Mouse (Mus musculus) megakaryocyte-erythroid progenitor cell, adult 5-6 weeks (primary cell): ENCODE measurements around the gene Btbd9. TPM values are rescaled to one million over a fixed set of nuclear protein-coding genes. Genes with fewer than 3 reads are reported as not detected.

Source experiments
- ATAC-seq: replicated peaks from 2 replicates; pipeline ENCODE4 v1.8.0; 2016; ENCODE audit warnings: mild to moderate bottlenecking, inconsistent platforms; ENCODE audit not compliant: severe bottlenecking, poor library complexity, low FRiP score, low TSS enrichment
- total RNA-seq, 2 experiments: library from RNA; stranded (forward) in 1 of 2; stranded (reverse) in 1 of 2; fragments of 200-1000, 215-1000 nt in 1 of 2; fragments of >200 nt in 1 of 2; fragmentation: Nextera tagmentation in 1 of 2; gene quantifications; 2 replicates each; pipeline ENCODE4 v1.2.3; 2014 to 2017

Btbd9 gene
- total RNA-seq, 2 experiments from 2014 or later = 8.5 to 19.8 TPM

DNA sequence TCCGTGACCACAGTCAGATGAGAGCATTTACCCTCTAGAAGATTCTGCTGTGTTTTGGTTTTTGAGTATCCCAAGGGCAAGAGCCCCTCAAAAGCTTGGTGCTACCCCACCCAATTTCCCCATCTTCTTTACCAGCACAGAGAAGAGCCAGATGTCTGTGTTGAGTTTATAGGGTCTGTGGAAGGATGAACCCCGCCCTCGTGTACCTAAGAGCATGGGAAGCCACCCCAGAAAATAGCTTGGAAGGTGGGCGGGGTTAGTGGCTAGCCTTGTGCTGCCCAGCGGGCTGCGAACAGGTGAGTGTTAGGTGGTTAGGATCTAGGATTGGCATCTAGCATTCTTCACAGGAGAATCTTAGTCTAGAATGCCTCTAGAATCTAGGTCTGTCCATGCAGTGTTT is 389.1 kb downstream of the Btbd9 start:
- ATAC-seq = no peak

DNA sequence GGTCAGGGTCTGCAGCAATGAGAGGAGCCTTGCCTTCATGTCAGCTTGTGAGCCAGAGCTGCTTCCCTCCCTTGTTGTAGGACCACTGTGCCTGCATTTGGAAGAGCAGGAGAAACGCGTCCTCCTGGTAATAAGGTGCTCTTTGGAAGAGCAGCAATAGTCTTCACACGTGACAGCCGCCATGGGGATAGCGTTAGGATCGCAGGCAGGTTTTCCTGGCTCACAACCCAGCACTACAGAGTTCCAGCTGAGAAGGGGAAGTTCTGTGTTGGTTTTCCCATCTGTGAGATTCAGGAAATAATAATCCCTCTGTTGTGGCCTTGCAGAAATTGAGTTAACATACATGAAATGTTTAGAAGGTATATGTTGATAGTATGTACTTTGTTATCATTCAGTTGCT is 392.7 kb downstream of the Btbd9 start:
- no peak for ATAC-seq

DNA sequence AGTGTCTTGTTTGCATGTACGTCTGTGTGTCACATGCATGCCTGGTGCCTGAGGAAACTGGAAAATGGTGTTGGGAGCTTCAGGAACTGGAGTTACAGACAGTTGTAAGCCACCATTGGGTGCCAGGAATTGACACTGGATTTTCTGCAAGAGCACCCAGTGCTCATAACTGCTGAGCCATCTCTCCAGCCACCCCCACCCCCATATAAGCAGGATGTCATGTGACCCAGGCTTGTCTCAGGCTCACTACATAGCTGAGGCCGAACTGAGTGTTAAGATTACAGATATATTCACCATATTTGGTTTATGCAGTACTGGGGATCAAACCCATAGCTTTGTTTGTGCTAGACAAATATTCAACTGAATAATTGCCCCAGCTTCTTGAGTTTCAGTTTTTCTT is 394.2 kb downstream of the Btbd9 start:
- no peak for ATAC-seq

DNA sequence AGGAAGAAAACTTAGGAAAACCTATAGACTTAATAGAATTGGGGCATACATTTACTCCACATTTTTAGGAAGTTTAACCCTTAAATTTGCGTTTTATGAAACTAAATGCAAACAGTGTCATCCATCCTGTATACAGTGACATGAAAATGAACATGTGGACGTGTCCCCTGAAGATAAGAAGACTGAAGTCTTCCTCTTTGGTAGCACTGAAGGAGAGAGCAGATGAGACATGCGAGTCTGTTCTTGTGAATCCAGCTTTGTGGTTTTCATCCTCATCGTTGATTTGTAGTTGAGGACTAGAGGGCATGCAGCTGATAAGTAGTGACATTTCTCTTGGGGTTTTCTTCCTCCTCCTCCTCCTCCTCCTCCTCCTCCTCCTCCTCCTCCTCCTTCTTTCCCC is 394.7 kb downstream of the Btbd9 start:
- no peak for ATAC-seq

DNA sequence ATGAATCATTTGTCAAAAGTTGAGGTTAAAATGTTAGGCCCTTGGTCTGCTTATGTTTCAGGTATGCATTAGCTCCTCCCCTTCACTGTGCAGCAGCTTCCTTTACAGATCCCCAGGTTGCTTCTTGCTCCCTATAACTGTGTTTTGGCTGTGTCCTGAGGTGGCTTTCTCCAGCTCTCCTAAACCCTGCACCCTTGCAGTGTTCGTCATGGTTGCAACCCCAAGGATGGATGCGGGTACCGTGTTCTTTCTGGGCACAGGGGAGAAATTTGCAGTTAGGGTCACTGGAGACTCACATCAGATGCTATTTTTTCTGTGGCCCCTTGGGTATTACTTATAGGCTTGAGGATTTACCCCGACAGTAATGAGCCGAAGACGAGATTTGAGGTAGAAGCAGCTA is 396.1 kb downstream of the Btbd9 start:
- ATAC-seq = no peak

DNA sequence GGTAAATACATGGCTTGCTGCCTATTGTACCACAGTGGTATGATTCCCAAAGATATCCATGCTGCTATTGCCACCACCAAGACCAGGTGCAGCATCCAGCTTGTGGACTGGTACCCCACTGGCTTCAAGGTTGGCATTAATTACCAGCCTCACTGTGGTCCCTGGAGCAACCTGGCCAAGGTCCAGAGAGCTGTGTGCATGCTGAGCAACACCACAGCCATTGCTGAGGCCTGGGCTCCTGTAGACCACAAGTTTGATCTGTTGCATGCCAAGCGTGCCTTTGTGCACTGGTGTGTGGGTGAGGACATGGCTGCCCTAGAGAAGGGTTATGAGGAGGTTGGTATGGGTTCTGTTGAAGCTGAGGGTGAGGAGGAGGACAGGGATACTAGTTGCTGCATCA is 397.9 kb downstream of the Btbd9 start:
- no peak for ATAC-seq

DNA sequence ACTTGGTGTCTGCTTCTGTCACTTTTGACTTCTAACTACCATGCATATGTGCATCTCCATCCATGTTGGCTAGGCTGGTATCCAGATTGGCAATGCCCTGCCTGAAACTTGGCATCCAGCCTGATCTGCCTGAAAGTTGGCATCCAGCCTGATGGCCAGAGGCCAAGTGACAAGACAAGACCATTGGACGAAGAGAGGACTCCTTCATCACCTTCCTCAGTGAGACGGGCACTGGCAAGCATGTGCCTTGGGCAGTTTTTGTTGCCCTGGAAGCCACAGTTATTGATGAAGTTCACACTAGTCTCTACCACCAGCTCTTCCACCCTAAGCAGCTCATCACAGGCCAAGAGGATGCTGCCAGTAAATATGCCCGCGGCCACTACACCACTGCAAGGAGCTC is 398.9 kb downstream of the Btbd9 start:
- ATAC-seq = no peak

Other genes with a start within 250 kb of the Btbd9 start
- 49.4 and 90.6 TPM in 2 replicates for gene Dnah8, start 47.9 kb upstream of the Btbd9 start, total RNA-seq (2014; fragmentation: Nextera tagmentation)
- 23.5 and 54.2 TPM in 2 replicates for gene Dnah8, start 47.9 kb upstream of the Btbd9 start, total RNA-seq (2017)
- gene Glo1, start 50.4 kb upstream of the Btbd9 start, total RNA-seq (2014; fragmentation: Nextera tagmentation) = 162 and 174 TPM in 2 replicates
- gene Glo1, start 50.4 kb upstream of the Btbd9 start, total RNA-seq (2017) = 182 and 194 TPM in 2 replicates